Mouse (Mus musculus) kidney, adult 11 months (tissue): ENCODE data around the gene Gmeb2.

Source experiments
- DNase-seq: peaks from one replicate; pipeline ENCODE4 v3.0.0; 2022

Gmeb2 gene

DNA sequence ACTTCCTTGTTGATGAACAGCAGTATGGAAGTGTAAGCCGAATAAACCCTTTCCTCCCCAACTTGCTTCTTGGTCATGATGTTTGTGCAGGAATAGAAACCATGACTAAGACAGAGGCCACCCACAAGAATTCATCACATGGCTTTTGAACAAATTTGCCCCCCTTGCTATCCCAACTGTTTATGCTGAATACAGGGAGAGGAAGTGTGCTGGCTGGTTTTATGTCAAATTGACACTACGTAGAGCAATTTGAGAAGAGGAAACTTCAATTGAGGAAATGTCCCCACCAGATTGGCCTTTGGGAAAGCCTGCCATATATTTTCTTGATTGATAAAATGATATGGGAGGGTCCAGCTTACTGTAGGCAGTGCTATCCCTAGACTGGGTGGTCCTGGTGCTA is 14.0 kb downstream of the Gmeb2 start:
- DNase-seq: no peak

DNA sequence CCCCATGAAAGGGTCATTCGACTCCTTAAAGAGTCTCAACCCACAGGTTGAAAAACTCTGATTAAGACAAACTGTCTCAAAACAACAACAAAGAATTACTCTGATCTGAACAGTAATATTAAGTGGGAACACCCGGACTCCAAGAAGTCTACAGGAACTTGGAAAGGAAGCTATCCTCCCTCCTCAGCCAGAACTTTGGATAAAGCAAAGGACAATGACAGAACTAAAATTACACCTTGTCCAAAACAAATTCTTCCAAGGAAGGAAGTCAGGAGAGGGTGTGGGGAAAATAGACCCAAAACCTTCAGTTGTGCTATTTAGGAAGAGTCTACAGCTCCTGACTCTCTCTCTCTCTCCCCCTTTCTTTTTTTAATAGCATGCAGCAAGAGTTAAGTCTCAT is 15.7 kb downstream of the Gmeb2 start:
- DNase-seq: no peak

DNA sequence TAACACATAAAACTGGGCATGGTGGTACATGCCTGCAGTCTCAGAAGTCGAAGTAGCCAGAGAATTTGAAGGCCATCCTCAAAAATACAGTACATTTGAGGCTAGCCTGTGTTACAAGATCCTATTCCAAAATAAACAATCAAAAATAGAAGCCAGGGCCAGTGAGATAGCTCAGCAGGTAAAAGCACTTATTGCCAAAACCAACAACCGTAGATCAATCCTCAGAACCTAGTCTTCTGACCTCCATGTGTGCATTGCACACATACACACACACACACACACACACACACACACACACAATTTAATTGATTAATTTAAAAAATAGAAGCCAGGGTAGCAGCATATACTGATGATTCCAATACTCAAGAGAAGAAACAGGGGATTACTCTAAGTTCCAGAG is 21.0 kb downstream of the Gmeb2 start:
- DNase-seq: no peak

DNA sequence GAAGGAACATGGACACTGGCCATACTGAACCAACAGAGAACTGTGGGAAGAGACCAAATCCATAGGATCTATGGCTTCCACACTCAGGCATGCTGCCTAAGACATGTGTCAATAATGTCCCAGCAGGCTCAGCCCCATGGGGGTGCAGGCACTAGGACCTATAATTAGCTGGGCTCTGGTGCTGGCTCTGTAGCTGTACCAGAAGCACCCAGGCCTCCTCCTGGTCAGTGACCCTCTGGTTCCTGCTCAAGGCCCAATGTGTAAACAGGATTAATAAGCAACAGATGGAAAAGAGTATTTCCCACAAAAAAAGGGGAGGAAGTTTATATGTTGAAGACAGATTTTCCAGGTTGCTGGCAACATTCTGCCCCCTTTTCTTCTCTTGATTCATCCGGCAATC is 34.6 kb downstream of the Gmeb2 start:
- no peak for DNase-seq

DNA sequence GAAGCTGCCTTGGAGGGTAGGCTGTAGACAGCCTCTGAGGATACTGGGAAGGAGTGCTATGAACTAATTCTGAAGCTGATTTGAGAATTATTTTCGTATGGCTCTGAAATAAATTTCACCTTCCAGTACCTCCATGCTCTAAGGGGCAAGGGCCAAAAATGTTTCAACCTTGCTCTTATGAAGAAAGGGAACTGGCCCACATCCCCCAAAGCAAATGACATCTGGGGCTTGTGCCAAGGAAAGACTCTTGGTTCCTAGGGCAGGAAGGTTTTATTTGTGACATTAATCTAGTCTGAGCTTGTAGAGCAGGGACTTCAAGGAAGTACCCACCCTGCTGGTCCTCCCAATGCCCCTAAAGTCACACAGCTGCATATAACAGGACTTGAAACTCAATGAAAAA is 36.0 kb downstream of the Gmeb2 start:
- DNase-seq: no peak

DNA sequence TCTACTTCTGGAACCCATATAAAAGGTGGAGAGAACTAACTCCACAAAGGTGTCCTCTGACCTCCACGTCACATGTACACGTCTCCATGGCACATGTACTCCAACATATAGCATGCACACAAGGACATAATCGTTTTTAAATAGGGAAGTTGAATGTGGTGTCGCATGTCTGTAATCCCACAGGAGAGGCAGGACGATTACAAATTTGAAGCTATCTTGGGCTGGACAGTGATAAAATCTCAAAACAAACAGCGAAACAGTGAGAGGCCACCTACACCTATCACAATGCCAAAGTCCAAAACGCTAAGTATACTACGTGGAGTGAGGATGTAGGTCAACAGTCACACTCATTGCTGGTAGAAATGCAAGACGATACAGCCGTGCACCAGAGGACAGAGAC is 38.6 kb downstream of the Gmeb2 start:
- no peak for DNase-seq

DNA sequence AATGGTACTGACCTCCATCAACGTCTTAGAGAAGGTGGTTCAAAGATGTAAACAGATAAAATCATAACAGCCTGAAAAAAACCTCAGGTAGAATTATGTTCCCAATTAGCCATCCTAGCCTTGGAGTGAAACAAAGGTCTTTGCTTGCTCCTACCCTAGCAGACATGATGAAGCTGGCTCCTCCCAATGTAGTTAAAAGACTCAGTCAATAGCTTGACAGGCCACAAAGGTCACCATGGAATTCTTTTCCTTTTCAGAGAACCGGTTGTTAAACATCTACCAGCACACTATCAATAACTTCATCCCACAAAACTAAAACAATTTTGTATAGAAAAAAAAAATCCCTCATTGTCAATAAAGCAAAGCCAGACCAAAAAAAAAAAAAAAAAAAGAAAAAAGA is 42.8 kb downstream of the Gmeb2 start:
- DNase-seq: no peak

DNA sequence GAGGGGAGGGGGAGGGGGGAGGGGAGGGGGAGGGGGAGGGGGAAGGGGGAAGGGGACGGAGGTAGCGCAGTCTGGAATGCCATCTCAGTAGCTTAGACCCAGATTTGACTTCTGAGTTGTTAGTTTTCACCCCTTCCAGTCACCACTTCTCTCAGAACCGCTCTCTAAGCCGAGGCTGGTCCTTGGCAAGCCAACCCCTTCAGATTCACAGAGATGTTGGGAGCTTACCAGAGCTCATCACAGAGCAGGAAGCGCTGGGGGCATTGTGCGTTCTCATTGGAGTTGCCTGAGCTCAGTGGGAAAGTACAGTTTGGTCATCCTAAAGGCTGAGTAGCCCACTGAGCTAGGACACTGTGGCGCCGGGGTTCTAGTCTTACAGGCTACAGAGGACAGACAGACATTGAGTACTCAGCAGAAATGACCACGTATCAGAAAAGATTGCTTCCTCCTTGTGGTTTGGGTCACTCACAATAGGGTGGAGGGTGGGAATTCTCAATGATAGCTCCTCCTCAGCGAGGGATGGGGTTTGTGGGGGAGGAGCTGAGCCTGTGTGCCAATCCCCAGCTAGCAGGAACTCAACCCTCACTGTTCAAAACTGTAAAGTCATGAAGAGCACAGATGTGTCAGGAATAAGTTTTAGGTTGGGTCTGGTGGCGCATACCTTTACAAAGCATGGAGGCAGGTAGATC is 44.0 kb downstream of the Gmeb2 start:
- DNase-seq: peak; percentile 19

DNA sequence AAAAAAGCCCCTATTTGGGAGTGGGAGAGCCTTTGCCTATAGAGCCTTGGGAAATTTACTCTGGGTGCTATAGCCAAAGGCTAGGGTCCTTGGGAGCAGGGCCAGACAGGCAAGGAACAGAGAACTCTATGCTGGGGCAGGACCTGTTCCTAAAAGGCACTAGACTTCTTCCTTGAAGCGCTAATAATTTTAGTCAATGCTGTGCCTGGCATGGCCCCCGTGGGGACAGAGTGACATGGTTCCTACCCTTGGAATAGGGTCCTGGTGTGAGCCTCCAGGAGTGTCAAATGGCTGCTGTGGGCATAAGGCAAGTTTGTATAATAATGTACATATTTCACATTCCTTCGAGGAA is 45.5 kb downstream of the Gmeb2 start:
- DNase-seq: no peak

DNA sequence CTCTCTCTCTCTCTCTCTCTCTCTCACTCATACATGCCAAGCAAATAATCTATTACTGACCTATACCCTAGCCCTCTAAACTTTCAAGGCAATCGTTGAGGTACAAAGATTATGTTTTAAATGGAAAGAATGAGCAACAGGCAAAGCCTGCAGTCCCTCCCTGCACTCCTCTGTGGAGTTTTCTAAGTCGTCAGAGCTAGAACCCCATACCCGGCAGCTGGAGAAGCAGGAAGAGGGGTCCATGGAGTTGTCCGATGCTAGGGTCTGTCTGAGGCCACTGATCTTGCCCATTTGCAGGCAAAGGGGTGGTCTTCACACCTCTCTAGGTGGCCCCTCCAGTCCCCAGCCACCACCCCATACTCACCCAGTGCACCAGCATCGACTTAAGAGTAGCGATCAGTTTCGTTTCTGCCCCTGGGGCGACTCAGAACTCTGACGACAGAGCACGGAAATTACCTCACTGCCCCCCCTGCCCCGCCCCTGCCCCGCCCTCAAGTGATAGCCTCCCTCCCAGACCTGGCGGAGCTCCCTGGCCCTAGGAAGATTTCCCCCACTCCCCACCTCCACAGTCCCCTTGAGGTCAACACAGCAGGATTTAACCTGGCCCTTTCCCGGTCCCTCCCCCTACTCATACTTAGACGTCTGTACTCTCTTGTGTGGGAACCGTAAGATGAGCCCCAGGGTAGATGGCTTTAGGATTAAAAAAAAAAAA is 46.1 kb downstream of the Gmeb2 start, which contains the start of gene Helz2:
Gene Helz2, minus strand, starts transcription at position 426 of the 712 bp plus-strand sequence.
- DNase-seq: peak; percentile 34

DNA sequence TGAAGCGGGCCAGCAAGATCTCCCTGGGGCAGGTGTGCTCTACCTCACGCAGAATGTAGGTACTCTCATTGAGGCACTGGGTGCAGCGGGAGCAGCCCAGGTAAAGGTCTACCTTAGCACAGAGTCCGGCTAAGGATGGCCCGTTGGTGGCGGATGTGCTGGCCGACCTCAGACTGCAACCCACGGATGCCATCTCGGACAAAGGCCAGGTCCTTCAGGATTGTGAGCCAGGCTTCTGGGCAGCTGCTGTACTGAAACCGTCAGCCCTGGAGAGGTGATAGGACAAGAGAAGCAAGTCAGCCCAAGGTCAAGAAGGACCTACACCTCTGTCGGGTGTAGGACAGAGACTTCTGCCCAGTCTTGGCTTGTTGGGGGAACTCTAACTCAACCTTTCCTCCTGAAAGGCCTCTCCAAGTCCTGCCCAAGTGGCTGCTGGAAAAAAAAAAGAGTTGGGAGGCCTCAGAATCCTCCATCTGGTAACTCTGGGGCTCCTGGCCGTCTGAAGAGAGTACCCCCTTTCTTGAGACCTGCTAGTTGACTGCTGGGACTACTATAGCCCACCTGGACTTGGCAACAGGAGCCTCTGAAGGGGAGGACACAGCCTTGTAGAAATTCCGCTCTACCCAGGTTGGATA is 46.9 kb downstream of the Gmeb2 start:
- no peak for DNase-seq

DNA sequence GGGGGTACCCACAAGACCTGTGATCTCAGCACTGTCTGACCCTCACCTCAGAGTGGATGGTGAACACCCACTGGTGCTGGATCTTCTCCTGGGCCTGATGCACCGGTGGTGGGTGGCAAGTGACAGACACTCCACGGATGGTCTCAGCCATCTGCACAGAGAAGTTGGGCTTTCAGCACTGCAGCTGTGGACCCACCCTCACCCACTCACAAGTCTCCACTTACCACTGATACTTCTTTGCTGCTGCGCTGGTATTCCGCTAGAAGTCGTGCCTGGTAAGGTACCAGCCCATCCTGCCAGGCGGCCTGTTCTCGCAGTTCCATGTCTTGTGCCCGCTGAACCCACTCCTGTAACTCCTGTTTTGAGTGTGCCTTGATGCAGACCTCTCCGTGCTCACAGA is 48.6 kb downstream of the Gmeb2 start:
- no peak for DNase-seq

DNA sequence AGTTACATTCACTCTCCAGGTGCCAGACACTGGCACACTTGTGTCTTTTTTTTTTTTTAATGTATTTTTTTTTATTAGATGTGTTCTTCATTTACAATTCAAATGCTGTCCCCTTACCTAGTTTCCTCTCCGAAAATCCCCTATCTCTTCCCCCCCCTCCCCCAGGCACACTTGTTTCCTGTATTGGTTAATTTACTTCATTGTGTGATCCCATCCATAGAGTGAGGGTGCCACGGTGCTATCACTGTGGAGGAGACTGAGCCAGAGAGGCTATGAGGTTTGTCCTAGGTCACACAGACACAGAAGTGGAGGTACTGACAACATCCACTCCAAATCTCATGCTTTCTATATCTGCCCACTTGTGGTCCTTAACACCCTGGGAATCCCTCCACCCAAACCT is 49.0 kb downstream of the Gmeb2 start:
- no peak for DNase-seq

DNA sequence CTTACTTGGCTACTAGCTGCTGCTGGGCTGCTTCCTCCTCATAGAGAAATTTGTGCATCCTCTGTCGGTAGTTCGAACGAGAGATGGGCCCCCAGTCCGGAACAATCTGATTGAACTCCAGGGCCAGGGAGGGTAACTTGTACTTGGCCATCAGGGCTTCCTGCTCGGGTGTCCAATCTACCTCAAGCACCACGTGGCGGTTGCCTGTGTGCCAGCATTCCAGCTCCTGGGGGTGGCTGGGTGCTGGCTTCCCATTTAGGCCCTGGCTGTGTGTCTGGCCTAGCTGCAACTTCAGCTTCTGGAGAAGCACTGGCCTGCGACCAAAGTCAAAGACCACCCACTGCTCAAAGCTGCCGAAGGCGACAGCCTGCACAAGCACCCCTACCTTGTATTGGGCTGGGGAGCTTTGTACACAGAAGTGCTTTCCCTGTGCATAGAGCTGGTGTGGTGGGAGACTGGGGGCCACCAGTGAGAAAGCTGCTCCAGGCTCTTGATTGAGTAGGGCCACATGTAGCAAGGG is 49.7 kb downstream of the Gmeb2 start:
- DNase-seq: no peak

DNA sequence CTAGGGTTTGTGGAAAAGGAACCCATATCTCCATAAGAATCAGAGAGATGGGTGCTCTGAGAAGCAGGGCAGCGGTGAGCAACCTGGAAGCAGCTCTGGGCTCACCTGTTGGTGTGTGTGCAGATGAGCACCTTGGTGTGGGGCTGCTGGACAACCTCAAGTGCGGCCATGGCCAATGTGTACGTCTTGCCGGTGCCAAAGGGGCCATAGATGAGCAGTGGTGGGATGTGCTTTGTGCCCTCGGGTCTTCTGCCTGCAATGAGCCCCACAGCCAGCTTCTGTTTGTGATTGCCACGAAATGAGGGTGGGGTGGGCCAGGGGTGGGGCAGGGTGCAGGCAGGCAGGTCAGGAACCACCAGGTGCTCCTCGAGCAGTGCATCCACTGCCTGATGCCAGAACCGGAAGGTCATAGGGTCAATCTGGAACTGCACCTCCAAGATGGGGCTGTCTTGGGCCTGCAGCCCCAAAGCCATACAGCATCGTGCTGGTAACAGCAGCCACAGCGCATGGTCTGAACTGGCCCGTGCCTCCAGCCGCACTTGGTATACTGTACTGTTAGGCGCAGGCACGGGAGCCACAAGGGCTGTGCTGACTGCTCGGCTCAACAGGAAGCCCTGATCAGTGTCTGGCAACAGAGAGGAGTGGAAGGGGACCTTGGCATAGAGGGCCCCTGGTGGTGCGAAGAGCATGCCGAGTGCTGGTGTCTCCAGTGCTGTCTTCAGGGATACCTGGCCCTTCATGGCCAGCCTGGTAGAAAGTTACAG is 50.4 kb downstream of the Gmeb2 start:
- DNase-seq: no peak

DNA sequence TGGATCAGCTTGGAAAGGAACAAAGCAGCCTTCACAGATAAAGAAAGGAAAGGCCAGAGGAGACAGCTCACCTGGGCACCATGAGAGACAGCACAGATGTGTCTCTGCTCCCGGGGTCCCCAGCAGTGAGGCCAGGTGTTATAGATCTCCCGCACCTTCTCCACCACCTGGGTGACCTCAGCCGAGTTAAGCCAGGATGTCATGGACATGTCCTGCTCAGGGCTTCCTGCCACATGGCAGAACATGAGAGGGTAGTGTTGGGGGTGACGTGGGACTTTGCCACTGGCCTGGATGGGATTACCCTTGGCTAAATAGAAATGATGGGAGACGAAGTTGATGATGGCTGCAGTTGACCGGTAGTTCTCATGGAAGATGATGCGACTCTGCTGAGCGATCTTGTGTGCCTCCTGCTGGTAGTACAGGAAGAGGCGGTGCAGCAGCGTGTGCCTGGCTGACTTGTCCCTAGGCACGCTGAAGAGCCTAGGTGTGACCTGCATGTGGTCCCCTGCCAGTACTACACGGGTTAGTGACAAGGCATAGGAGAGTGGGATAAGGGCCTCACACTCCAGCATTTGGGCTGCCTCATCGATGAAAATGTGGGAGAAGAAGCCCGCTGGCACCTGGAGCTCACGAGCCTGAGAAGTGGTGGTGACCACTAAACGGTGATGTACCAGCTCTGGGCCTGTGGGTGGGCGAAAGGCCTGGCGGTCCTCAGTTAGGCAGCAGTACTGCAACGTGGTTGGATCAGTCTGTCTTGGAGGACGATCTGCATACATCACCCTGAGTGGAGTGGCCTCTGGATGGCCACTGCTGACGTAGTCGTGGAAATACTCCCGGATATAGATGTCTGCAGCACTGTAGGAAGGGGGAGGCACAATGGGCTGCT is 51.9 kb downstream of the Gmeb2 start:
- DNase-seq: no peak

DNA sequence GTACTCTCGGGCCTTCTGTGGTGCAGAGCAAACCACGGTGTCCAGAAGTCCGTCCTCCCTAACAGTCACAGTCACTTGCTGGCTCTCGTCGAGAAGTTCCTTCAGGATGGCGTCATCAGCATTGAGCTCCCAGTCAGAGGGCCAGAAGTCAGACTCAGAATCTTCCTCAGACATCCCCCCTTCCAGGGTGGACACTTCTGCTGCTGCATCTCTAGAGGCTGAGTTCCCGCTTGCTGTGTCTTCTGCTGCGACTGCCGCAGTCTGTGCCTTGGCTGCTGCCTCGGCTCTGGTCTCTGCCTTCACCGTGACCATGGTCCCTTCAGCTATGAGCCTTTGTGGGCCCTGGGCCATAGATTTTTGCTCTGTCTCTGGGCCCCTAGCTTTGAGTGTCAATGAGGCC is 53.2 kb downstream of the Gmeb2 start:
- DNase-seq: no peak

DNA sequence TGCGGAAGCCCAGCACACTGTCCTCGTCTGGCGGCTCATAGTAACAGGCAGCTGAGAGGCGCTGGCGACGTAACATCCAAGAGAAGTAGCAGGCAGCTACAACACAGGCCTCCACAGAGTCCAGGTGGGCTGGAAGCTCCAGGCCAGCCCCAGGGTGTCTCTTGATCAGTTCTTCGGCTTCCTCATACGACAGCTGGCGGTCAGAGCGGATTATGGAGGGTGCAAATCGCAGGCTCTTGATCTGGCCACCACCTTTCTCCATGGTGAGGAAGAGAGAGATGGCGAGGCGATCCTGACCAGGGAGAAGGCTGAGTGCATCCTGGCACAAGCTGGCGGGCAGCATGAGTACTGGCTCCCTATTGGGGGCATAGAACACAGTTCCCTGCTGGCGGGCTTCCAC is 54.4 kb downstream of the Gmeb2 start:
- DNase-seq: no peak

DNA sequence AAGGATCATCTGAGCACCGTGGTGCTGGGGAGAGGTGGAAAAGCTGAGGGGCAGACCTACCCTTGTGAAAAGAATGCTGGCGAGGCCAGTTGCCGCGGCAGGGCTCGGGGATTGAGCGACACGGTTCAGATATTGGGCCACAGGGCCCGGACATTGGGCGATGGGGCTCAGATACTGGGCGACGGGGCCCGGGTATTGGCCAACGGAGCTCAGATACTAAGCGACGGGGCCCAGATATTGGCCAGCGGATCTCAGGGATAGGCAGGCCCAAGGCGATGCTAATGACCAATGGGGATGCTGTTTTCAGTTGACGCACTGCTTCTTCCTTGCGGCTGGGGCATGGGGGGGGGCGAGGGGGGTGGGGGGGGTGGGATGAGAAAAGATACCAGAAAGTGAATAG is 56.7 kb downstream of the Gmeb2 start:
- DNase-seq: no peak

DNA sequence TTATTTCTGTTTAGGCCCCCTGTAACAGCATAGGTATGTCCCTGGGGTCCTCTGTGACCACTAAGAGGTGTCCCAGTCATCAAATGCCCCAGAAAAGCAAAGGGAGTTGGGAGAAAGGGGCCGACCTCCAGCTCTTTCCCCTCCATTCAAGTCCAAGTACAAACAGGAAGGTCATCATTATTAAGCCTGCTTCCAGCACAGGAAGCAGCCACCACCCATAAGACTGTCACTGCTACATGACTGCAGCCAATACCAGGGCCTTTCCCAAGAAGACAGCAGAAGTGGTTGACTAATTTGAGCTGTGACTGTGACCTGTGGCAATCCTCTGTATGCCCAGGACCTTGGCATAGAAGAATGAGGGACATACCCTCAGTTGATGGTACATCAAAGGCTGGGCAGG is 59.5 kb downstream of the Gmeb2 start:
- DNase-seq: no peak

DNA sequence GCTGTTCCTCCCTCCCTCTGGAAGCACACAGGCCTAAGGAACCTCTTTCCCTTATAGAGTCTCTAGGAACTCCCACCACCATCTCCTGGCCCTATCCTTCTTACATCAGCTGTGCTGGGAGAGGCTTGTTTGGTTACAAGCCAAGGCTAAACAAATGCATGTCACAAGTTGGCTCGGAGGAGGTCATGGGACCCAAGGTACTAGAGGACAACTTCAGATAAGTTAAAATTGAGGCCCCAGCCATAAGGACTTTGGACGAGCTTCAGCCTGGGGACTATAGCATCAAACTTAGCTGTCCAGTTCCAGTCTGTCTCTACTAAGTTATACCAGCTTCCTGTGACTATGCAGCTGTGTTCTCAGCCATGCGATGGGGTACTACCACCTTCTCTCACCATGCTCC is 60.7 kb downstream of the Gmeb2 start:
- no peak for DNase-seq

DNA sequence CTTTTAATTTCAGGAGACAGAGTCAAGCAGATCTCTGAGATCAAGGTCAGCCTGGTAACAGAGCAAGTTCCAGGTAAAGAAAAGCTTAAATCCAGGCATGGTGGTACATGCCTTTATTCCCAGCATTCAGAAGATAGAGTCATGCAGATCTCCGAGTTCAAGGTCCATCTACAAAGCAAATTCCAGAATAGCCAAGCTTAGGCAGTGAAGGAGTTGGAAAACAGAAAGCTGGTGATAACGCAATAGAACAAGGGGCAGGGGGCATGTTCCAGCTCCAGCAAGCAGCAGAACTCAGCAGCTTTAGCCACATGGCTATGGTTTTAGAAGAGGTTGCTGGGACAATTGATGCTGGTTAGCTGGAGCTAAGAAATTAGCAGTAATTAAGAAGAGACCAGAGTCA is 62.8 kb downstream of the Gmeb2 start:
- DNase-seq: no peak
